Mouse (Mus musculus): Measurements from ENCODE around the gene 4933402N03Rik. TPM values are rescaled to one million over a fixed set of nuclear protein-coding genes. Genes with fewer than 3 reads are reported as not detected.
A peak's percentile ranks its signal among the peaks of the same experiment; 100 is the strongest.

Gene 4933402N03Rik
- not detected in 2 replicates for total RNA-seq (2014; fragmentation: Nextera tagmentation)
- total RNA-seq (2017), result not detected in 2 replicates

- ATAC-seq (replicated peaks; ENCODE audit: low FRiP score, low TSS enrichment, poor library complexity, severe bottlenecking), result no peak
These were observed at the start of gene 4933402N03Rik for GRCm38 (mm10) chr7:131146214-131146613. TSS of gene 4933402N03Rik (minus strand) at chr7:131146314.

DNA sequence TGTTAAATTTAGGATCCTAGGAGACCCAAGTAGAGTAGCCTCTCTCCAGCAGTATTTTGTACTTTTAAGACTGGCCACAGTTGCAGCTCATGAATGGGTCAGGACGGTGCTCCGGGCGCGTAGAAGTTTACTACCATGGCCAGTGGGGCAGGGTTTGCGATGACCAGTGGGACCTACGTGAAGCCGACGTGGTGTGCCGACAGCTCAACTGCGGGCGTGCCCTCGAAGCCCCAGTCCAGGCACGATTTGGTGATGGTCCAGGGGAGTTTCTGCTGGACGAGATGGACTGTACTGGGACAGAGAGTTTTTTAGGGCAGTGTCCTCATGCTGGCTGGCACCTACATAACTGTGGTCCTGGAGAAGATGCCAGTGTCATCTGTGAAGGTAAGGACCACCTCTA is 41.9 kb upstream of the 4933402N03Rik start:
- ATAC-seq (replicated peaks; ENCODE audit: low FRiP score, low TSS enrichment, poor library complexity, severe bottlenecking), result no peak

DNA sequence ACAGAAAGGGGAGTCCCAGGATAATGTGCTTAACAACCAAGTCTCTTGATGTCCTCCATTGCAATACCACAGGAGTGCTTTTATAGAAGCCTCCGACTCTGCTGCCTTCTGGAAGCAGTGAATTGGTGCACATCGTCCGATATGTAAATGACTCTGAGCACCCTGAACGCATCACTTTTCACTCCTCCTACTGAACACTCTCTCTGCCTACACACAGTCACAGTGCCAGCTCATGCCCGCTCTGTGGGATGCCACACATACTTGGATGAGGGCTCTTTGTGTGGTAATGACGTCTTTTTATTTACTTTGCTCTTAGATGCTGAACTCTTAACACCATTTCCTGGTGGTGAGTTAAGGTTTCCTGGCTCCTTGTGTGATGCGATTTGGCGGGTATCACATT is 40.9 kb upstream of the 4933402N03Rik start:
- ATAC-seq (replicated peaks; ENCODE audit: low FRiP score, low TSS enrichment, poor library complexity, severe bottlenecking), result no peak

- no peak for ATAC-seq (replicated peaks; ENCODE audit: low FRiP score, low TSS enrichment, poor library complexity, severe bottlenecking)
These were observed 38.2 kb upstream of the 4933402N03Rik start for GRCm38 (mm10) chr7:131184339-131184738.

DNA sequence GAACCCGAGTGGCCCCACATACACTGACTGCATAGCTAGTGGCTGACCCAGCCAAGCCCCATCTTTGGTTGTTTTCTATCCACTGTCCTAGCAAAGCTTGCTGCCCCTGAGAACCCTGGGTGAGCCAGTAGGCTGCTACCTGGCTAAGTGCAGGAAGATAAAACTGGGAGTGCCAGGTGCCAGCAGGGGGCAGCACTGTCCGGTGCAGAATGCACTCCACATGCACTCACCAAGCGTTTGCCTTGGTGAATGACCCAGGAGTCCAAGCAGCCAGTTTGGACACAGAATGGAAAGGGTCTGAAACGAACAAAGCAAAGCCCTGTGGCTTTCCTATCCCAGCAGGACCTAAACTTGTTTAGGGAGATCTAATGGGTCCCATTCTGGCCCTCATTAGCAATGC is 36.6 kb upstream of the 4933402N03Rik start:
- peak; percentile 84; the same call in 1 of the 2 replicates for ATAC-seq (replicated peaks; ENCODE audit: low FRiP score, low TSS enrichment, poor library complexity, severe bottlenecking)

GRCm38 (mm10) chr7:131174121-131174520 is 28.0 kb upstream of the 4933402N03Rik start, which contains the start of gene 5430419D17Rik:
TSS of gene 5430419D17Rik (plus strand) at chr7:131174402.
- no peak for ATAC-seq (replicated peaks; ENCODE audit: low FRiP score, low TSS enrichment, poor library complexity, severe bottlenecking)

DNA sequence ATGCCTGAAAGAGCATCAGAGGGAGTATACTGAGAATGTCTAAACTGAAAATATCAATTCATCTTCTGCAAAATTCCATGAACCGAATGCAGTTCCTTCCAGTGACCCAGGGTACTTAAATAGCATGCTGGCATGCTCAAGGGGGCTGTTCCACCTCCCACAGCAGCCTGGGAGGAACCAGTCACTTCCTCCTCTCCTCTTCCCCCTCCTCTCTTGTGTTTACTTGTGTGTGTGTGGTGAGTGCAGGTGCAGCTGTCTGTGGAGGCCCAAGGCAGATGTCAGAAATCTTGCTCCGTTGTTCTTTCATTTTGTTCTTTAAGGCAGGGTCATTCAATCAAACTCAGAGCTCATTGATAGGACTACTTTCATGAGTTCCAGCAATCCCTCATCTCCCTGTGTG is 23.0 kb upstream of the 4933402N03Rik start:
- no peak for ATAC-seq (replicated peaks; ENCODE audit: low FRiP score, low TSS enrichment, poor library complexity, severe bottlenecking)

- ATAC-seq (replicated peaks; ENCODE audit: low FRiP score, low TSS enrichment, poor library complexity, severe bottlenecking), result no peak
These were observed 21.7 kb upstream of the 4933402N03Rik start for GRCm38 (mm10) chr7:131167771-131168170.

GRCm38 (mm10) chr7:131162251-131162650 is 16.1 kb upstream of the 4933402N03Rik start:
- ATAC-seq (replicated peaks; ENCODE audit: low FRiP score, low TSS enrichment, poor library complexity, severe bottlenecking), result no peak

- ATAC-seq (replicated peaks; ENCODE audit: low FRiP score, low TSS enrichment, poor library complexity, severe bottlenecking), result no peak
These were observed 6.9 kb upstream of the 4933402N03Rik start for GRCm38 (mm10) chr7:131153044-131153443.

- no peak for ATAC-seq (replicated peaks; ENCODE audit: low FRiP score, low TSS enrichment, poor library complexity, severe bottlenecking)
These were observed 4.1 kb upstream of the 4933402N03Rik start for GRCm38 (mm10) chr7:131150179-131150578.

GRCm38 (mm10) chr7:131133181-131133580 is 12.9 kb downstream of the 4933402N03Rik start:
- no peak for ATAC-seq (replicated peaks; ENCODE audit: low FRiP score, low TSS enrichment, poor library complexity, severe bottlenecking)

- no peak for ATAC-seq (replicated peaks; ENCODE audit: low FRiP score, low TSS enrichment, poor library complexity, severe bottlenecking)
These were observed 16.1 kb downstream of the 4933402N03Rik start for GRCm38 (mm10) chr7:131130021-131130420.

DNA sequence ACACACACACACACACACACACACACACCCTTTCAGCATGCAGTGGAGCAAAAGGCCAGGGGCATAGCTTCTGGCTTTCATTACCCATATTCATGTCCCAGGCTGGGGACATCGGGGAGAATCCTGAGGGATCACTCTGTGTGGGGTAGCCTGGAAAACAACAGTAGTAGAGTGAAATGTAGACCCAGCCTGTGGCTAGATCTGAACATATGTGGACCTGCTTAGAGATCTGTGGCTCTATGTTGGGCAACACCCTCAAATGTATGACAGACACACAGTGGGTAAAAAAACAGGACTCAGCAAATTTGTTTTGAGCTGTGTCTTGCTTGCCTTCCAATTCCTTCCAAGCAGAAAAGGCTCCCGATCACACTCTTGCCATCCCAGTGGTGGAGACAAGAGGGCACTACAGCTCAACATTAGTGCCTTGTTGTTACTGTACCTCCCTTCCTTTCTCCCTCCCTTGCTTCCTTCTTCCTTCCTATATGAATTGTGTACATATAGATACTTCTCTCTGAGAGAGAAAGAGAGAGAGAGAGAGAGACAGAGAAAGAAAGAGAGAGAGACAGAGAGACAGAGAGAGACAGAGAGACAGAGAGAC is 23.8 kb downstream of the 4933402N03Rik start:
- no peak for ATAC-seq (replicated peaks; ENCODE audit: low FRiP score, low TSS enrichment, poor library complexity, severe bottlenecking)

DNA sequence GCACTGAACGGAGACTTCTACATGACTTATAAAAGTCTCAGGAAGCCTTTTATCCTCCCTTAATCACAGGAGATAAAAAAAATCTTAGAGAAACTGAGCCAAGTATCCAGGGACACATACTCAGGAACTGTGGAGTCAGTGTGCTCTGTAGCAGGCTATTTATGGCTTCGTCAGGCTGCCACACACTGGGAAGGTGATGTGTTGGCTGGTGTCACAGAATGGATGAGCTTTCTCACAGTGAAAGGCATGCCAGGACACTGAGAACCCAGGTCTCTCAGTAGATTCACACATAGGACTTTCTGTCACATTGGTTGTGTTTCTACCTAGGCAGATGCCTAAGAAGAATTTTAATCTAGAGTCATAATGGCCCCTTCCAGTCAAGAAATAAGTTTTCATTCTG is 31.7 kb downstream of the 4933402N03Rik start:
- ATAC-seq (replicated peaks; ENCODE audit: low FRiP score, low TSS enrichment, poor library complexity, severe bottlenecking), result no peak

- no peak for ATAC-seq (replicated peaks; ENCODE audit: low FRiP score, low TSS enrichment, poor library complexity, severe bottlenecking)
These were observed 32.4 kb downstream of the 4933402N03Rik start for GRCm38 (mm10) chr7:131113676-131114075.

DNA sequence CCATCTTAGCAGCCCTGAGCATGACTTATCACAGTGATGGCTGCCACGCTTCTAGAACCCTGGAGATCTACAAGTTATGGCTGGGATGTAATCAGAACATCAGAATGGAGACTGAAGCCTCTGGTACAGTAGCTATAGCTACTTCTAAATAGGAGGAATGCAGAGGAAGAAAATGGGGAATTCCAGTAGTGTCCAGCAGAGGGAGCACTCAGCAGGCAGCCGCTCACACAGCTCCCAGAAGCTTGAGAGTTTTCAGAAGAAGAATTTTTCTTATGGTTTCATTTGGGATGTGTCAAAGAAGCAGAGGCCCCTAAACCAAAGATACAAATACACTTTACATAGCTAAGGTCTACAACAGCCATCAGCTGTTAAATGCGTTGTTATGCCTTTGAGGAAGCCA is 33.6 kb downstream of the 4933402N03Rik start:
- ATAC-seq (replicated peaks; ENCODE audit: low FRiP score, low TSS enrichment, poor library complexity, severe bottlenecking), result peak; percentile 62

Other genes starting within 250 kb of the 4933402N03Rik start
- gene Htra1, start 210.2 kb downstream of the 4933402N03Rik start, total RNA-seq (2014; fragmentation: Nextera tagmentation), result 0.45 TPM in 1 of 2 replicates, not detected in the other
- gene Htra1, start 210.2 kb downstream of the 4933402N03Rik start, total RNA-seq (2017), result not detected in 2 replicates
- gene Dmbt1, start 114.3 kb downstream of the 4933402N03Rik start, total RNA-seq (2014; fragmentation: Nextera tagmentation), result not detected in 2 replicates
- gene Dmbt1, start 114.3 kb downstream of the 4933402N03Rik start, total RNA-seq (2017), result not detected in 2 replicates
- gene 5430419D17Rik, start 28.1 kb upstream of the 4933402N03Rik start, total RNA-seq (2014; fragmentation: Nextera tagmentation), result not detected in 2 replicates
- not detected in 2 replicates for gene 5430419D17Rik, start 28.1 kb upstream of the 4933402N03Rik start, total RNA-seq (2017)
- not detected in 2 replicates for gene Cuzd1, start 176.0 kb upstream of the 4933402N03Rik start, total RNA-seq (2014; fragmentation: Nextera tagmentation)
- not detected in 2 replicates for gene Cuzd1, start 176.0 kb upstream of the 4933402N03Rik start, total RNA-seq (2017)
- not detected in 2 replicates for gene Fam24b, start 183.2 kb upstream of the 4933402N03Rik start, total RNA-seq (2014; fragmentation: Nextera tagmentation)
- not detected in 2 replicates for gene Fam24b, start 183.2 kb upstream of the 4933402N03Rik start, total RNA-seq (2017)
- not detected in 2 replicates for gene Fam24a, start 187.6 kb upstream of the 4933402N03Rik start, total RNA-seq (2014; fragmentation: Nextera tagmentation)
- not detected in 2 replicates for gene Fam24a, start 187.6 kb upstream of the 4933402N03Rik start, total RNA-seq (2017)
- 8.0 and 14.3 TPM in 2 replicates for gene 2310057M21Rik, start 216.4 kb upstream of the 4933402N03Rik start, total RNA-seq (2014; fragmentation: Nextera tagmentation)
- gene 2310057M21Rik, start 216.4 kb upstream of the 4933402N03Rik start, total RNA-seq (2017), result 4.1 and 12.4 TPM in 2 replicates
- gene Pstk, start 224.8 kb upstream of the 4933402N03Rik start, total RNA-seq (2014; fragmentation: Nextera tagmentation), result 21.3 and 35.3 TPM in 2 replicates
- gene Pstk, start 224.8 kb upstream of the 4933402N03Rik start, total RNA-seq (2017), result 9.2 and 30.5 TPM in 2 replicates